Mouse (Mus musculus) myocyte (in vitro differentiated cells): ENCODE data around the gene Vegfb.

Experiments
- E2F4 ChIP-seq: IDR thresholded peaks from one replicate; pipeline ENCODE4 v1.6.1; 2011; ENCODE audit warnings: mild to moderate bottlenecking, control low read depth, moderate library complexity; ENCODE audit not compliant: insufficient read depth
- POLR2A ChIP-seq: IDR thresholded peaks from one replicate; pipeline ENCODE4 v1.6.1; 2011; ENCODE audit warnings: low read depth, mild to moderate bottlenecking, control low read depth, moderate library complexity; ENCODE audit not compliant: insufficient read length
- POLR2AphosphoS2 ChIP-seq: IDR thresholded peaks from one replicate; pipeline ENCODE4 v1.6.1; 2011; ENCODE audit warnings: low read depth, control low read depth; ENCODE audit not compliant: insufficient read length

DNA sequence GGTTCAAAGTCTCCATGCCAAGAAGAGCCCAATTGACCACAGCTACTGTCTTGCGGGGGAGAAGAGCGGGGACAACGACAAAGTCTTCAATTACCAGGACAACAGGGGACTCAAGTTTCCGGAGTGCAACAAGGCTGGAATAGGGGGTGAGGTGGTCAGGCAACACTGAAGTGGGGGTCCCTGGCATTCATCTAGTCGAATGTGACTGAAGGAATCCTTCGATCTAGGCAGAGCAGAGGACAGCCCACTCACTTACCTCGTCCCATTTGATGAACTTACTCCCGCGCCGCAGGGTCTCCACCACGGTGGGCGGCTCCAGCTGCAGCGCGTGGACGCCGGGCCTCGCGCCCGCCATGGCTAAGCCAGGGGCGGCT lies 18.2 kb downstream of the Vegfb start:
- no peak for TF ChIP-seq E2F4
- TF ChIP-seq POLR2AphosphoS2 = no peak
- TF ChIP-seq POLR2A = no peak
